Mouse (Mus musculus) myocyte (in vitro differentiated cells): ENCODE measurements around the gene Zscan5b. TPM values are rescaled to one million over a fixed set of nuclear protein-coding genes. Genes with fewer than 3 reads are reported as not detected.
"Not testable (repeated sequence)": the region's sequence is repeated elsewhere in the genome, so short reads cannot be mapped to it uniquely, and the experiment has no call there.

Experiments used
- H3K27me3 ChIP-seq: one replicate; pipeline ENCODE4 v1.6.1; 2011; ENCODE audit not compliant: control insufficient read depth, insufficient read depth, insufficient read length
- H3K36me3 ChIP-seq: one replicate; pipeline ENCODE4 v1.6.1; 2011; ENCODE audit not compliant: control insufficient read depth, insufficient read depth
- H3K4me2 ChIP-seq: one replicate; pipeline ENCODE4 v1.6.1; 2011; ENCODE audit warnings: low read depth, control low read depth
- H3K4me3 ChIP-seq: one replicate; pipeline ENCODE4 v1.5.1; 2011; ENCODE audit warnings: mild to moderate bottlenecking, control low read depth, moderate library complexity
- H3K79me2 ChIP-seq: one replicate; pipeline ENCODE4 v1.6.1; 2011; ENCODE audit not compliant: control insufficient read depth, insufficient read depth
- H3ac ChIP-seq: one replicate; pipeline ENCODE4 v1.6.1; 2011; ENCODE audit not compliant: control insufficient read depth, insufficient read length
- CEBPB ChIP-seq: IDR thresholded peaks from 2 replicates; pipeline ENCODE4 v1.6.1; 2011; ENCODE audit warnings: mild to moderate bottlenecking, moderate library complexity; ENCODE audit not compliant: poor library complexity, insufficient read depth, severe bottlenecking
- E2F4 ChIP-seq: IDR thresholded peaks from one replicate; pipeline ENCODE4 v1.6.1; 2011; ENCODE audit warnings: mild to moderate bottlenecking, control low read depth, moderate library complexity; ENCODE audit not compliant: insufficient read depth
- MAX ChIP-seq: IDR thresholded peaks from one replicate; pipeline ENCODE4 v1.6.1; 2011; ENCODE audit warnings: low read depth, mild to moderate bottlenecking, control low read depth
- MYOD1 ChIP-seq, 3 experiments: IDR thresholded peaks; one replicate each; pipeline ENCODE4 v1.6.1; 2011; ENCODE audit warnings: control low read depth in 2 of 3, low read depth in 2 of 3, mild to moderate bottlenecking in 2 of 3, moderate library complexity in 1 of 3; ENCODE audit not compliant: insufficient read length in 2 of 3, control insufficient read depth in 1 of 3
- MYOG ChIP-seq, 3 experiments: IDR thresholded peaks; one replicate each; pipeline ENCODE4 v1.6.1; 2011; ENCODE audit warnings: control low read depth in 2 of 3, low read depth in 2 of 3, mild to moderate bottlenecking in 2 of 3; ENCODE audit not compliant: insufficient read length in 2 of 3, control insufficient read depth in 1 of 3, insufficient read depth in 1 of 3
- POLR2A ChIP-seq: IDR thresholded peaks from one replicate; pipeline ENCODE4 v1.6.1; 2011; ENCODE audit warnings: low read depth, mild to moderate bottlenecking, control low read depth, moderate library complexity; ENCODE audit not compliant: insufficient read length
- POLR2AphosphoS2 ChIP-seq: IDR thresholded peaks from one replicate; pipeline ENCODE4 v1.6.1; 2011; ENCODE audit warnings: low read depth, control low read depth; ENCODE audit not compliant: insufficient read length
- REST ChIP-seq: IDR thresholded peaks from one replicate; pipeline ENCODE4 v1.6.1; 2011; ENCODE audit warnings: mild to moderate bottlenecking, control low read depth, moderate library complexity; ENCODE audit not compliant: insufficient read depth, insufficient read length
- SRF ChIP-seq: IDR thresholded peaks from one replicate; pipeline ENCODE4 v1.6.1; 2011; ENCODE audit warnings: low read depth; ENCODE audit not compliant: control insufficient read depth, insufficient read length
- TCF12 ChIP-seq: IDR thresholded peaks from one replicate; pipeline ENCODE4 v1.6.1; 2011; ENCODE audit warnings: mild to moderate bottlenecking, control low read depth; ENCODE audit not compliant: poor library complexity, insufficient read depth, severe bottlenecking
- TCF3 ChIP-seq: IDR thresholded peaks from one replicate; pipeline ENCODE4 v1.6.1; 2011; ENCODE audit warnings: low read depth, control low read depth; ENCODE audit not compliant: insufficient read length
- USF1 ChIP-seq: IDR thresholded peaks from one replicate; pipeline ENCODE4 v1.6.1; 2011; ENCODE audit warnings: low read depth, mild to moderate bottlenecking, control low read depth, moderate library complexity
- polyA plus RNA-seq: library from polyadenylated mRNA; unstranded; fragments of >200 nt; fragmentation: generic; extraction: Trizol; gene quantifications from one replicate; pipeline ENCODE4 v1.2.1, GENCODE M21; 2012; ENCODE audit warnings: missing spikeins

Zscan5b gene
- polyA plus RNA-seq, 1 experiment: not detected

GRCm38 (mm10) chr7:6196790-6197189, 25.3 kb upstream of the Zscan5b start, which contains the start of gene Galp:
Gene Galp (plus strand): TSS chr7:6197090.
- Histone ChIP-seq H3K4me3 (no peak within 1 kb of the TSS), H3K27me3 (no peaks in the 10 kb centered on the region), H3K36me3 (no peaks in the 10 kb centered on the region), H3K4me2 (no peak within 1 kb of the TSS), H3ac (no peak within 1 kb of the TSS), H3K79me2 (no peaks in the 10 kb centered on the region)
- TF ChIP-seq MYOG (IDR thresholded peaks at IDR 0.05; ENCODE audit: control insufficient read depth in 1 of 3, insufficient read depth in 1 of 3, insufficient read length in 2 of 3, low read depth in 2 of 3) (no peak), REST (no peak), POLR2AphosphoS2 (no peak)

GRCm38 (mm10) chr7:6204200-6204599, 17.9 kb upstream of the Zscan5b start:
- H3K27me3 ChIP-seq: no peaks in the 10 kb centered on the region
- no peak overlapping the region for H3ac ChIP-seq
- H3K4me2 ChIP-seq: no peak overlapping the region
- TF ChIP-seq POLR2AphosphoS2 (no peak), MYOD1 (IDR thresholded peaks at IDR 0.05; ENCODE audit: control insufficient read depth in 1 of 3, insufficient read length in 2 of 3, low read depth in 2 of 3) (no peak), MAX (no peak), CEBPB (no peak), TCF3 (no peak)
- H3K36me3 ChIP-seq: no peaks in the 10 kb centered on the region
- H3K79me2 ChIP-seq: no peaks in the 10 kb centered on the region
- H3K4me3 ChIP-seq: no peak overlapping the region

- TF ChIP-seq SRF: no peak
- no peak for TF ChIP-seq TCF3
- no peak for TF ChIP-seq TCF12
- no peak for TF ChIP-seq USF1
- no peak for TF ChIP-seq MYOG (IDR thresholded peaks at IDR 0.05; ENCODE audit: control insufficient read depth in 1 of 3, insufficient read depth in 1 of 3, insufficient read length in 2 of 3, low read depth in 2 of 3)
- TF ChIP-seq REST: no peak
- no peak for TF ChIP-seq MAX
- TF ChIP-seq MYOD1 (IDR thresholded peaks at IDR 0.05; ENCODE audit: control insufficient read depth in 1 of 3, insufficient read length in 2 of 3, low read depth in 2 of 3): no peak
- TF ChIP-seq POLR2A: no peak
- no peak for TF ChIP-seq POLR2AphosphoS2
- TF ChIP-seq E2F4: no peak
- no peak for TF ChIP-seq CEBPB
- no peaks in the 10 kb centered on the region for H3K27me3 ChIP-seq
- H3K4me2 ChIP-seq: no peak overlapping the region
- no peaks in the 10 kb centered on the region for H3K36me3 ChIP-seq
- no peaks in the 10 kb centered on the region for H3K79me2 ChIP-seq
- H3K4me3 ChIP-seq: no peak overlapping the region
- H3ac ChIP-seq: no peak overlapping the region
These were observed 8.9 kb upstream of the Zscan5b start for GRCm38 (mm10) chr7:6213144-6213543.

- not testable (repeated sequence) for H3K4me2 ChIP-seq, H3K27me3 ChIP-seq, H3K79me2 ChIP-seq, H3ac ChIP-seq, H3K4me3 ChIP-seq, H3K36me3 ChIP-seq
These were observed 7.4 kb upstream of the Zscan5b start for GRCm38 (mm10) chr7:6214691-6215090.

GRCm38 (mm10) chr7:6220147-6220546, 1.9 kb upstream of the Zscan5b start:
- Histone ChIP-seq H3K79me2 (no peaks in the 10 kb centered on the region), H3K4me3 (no peak overlapping the region), H3K27me3 (no peaks in the 10 kb centered on the region), H3K36me3 (no peaks in the 10 kb centered on the region), H3K4me2 (no peak overlapping the region), H3ac (no peak overlapping the region)
- no peak for TF ChIP-seq TCF12
- TF ChIP-seq TCF3: no peak
- no peak for TF ChIP-seq REST
- TF ChIP-seq SRF: no peak
- TF ChIP-seq E2F4: no peak
- no peak for TF ChIP-seq USF1
- no peak for TF ChIP-seq CEBPB
- TF ChIP-seq POLR2A: no peak
- TF ChIP-seq MAX: no peak
- TF ChIP-seq MYOG (IDR thresholded peaks at IDR 0.05; ENCODE audit: control insufficient read depth in 1 of 3, insufficient read depth in 1 of 3, insufficient read length in 2 of 3, low read depth in 2 of 3): no peak
- TF ChIP-seq POLR2AphosphoS2: no peak
- no peak for TF ChIP-seq MYOD1 (IDR thresholded peaks at IDR 0.05; ENCODE audit: control insufficient read depth in 1 of 3, insufficient read length in 2 of 3, low read depth in 2 of 3)

GRCm38 (mm10) chr7:6228491-6228890, 6.4 kb downstream of the Zscan5b start:
- not testable (repeated sequence) for H3K4me2 ChIP-seq, H3K4me3 ChIP-seq, H3K79me2 ChIP-seq, H3K27me3 ChIP-seq, H3K36me3 ChIP-seq, H3ac ChIP-seq
